Mouse (Mus musculus) G1E (cell line): ENCODE results near the gene Snrk.

Experiments
- CTCF ChIP-seq: IDR thresholded peaks from 2 replicates; pipeline ENCODE4 v1.5.1; 2012; ENCODE audit warnings: low read depth, low read length, inconsistent platforms, mixed read lengths
- GATA1 ChIP-seq: IDR thresholded peaks from 2 replicates; pipeline ENCODE4 v1.6.1; 2012; ENCODE audit warnings: borderline replicate concordance, low read length, inconsistent platforms, mixed read lengths
- GATA2 ChIP-seq: IDR thresholded peaks from 2 replicates; pipeline ENCODE4 v1.6.1; 2012; ENCODE audit warnings: low read depth, low read length, inconsistent platforms, borderline replicate concordance
- POLR2AphosphoS5 ChIP-seq: IDR thresholded peaks from 2 replicates; pipeline ENCODE4 v1.6.1; 2012; ENCODE audit warnings: low read depth, low read length, inconsistent platforms; ENCODE audit not compliant: insufficient replicate concordance
- TAL1 ChIP-seq: conservative IDR thresholded peaks from 2 replicates; pipeline ENCODE4 v1.6.1; 2012; ENCODE audit warnings: low read depth, low read length, inconsistent platforms, mixed read lengths

- TF ChIP-seq GATA1: no peak
- no peak for TF ChIP-seq CTCF
- TF ChIP-seq TAL1: no peak
- TF ChIP-seq GATA2: no peak
- TF ChIP-seq POLR2AphosphoS5: no peak
These were observed 33.4 kb upstream of the Snrk start for GRCm38 (mm10) chr9:122083698-122084097.
